Mouse (Mus musculus) layer of hippocampus, adult 9-11 months (tissue): ENCODE measurements at regions not wholly inside any gene's neighbourhood (a gene's known extent, or its start where the extent isn't known, plus 50 kb on each side); places are given as distances from the start of the nearest gene placed in this dataset.

ENCODE experiments used
- DNase-seq: peaks from one replicate; pipeline ENCODE4 v3.0.0; 2022

- DNase-seq: peak; percentile 25
Observed at GRCm38 (mm10) chr2:71694758-71695310, 50.6 kb upstream of the Itga6 start.
